Mouse (Mus musculus) telencephalon, adult 2 months (tissue): ENCODE measurements at regions not wholly inside any gene's neighbourhood (a gene's known extent, or its start where the extent isn't known, plus 50 kb on each side); places are given as distances from the start of the nearest gene placed in this dataset.

ENCODE experiments used
- DNase-seq: peaks from one replicate; pipeline ENCODE4 v3.0.0-alpha.2; 2011; ENCODE audit warnings: low read depth, low spot score

DNA sequence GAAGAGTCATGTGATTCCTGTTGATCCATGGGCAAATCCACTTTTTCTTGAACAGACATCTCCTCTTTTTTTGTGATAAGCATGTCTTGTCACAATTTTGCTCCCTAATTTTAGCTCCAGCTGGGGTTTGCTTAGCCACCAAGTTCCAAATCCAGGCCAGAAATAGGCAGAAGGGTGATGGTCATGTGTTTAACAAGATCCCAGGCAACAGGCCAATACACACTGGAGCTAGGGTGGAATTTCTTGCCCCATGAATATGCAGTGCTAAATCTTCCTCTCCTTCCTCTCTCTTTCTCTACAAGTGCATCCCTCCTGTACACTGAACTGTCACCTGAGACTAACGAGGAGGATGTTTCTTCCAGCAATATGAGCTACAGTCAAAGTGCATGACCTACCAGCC, 58.6 kb upstream of the Vgll2 start:
- DNase-seq: no peak

DNA sequence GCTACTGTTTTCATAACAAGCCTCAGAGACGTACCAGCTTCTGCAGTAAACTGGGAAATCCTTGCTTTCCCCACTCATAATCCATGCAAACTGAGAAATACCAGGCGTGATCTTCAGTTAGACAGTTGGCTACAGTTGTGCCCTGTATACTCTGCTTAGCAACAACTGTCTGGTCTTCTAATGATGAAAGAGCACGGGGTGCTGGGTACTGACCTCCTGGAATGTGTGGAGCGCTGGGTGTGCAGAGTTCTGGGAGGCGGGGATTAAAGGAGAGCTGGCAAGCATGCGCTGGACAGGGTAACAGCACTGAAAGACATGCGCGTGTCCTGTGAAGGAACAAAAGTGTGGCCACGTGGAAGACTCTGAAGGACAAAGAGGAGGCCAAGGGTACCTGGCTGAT, 52.2 kb upstream of the Vgll2 start:
- no peak for DNase-seq
